Mouse (Mus musculus) brain, embryonic 14.5 days (tissue): Measurements from ENCODE around the gene Chd2. TPM values are rescaled to one million over a fixed set of nuclear protein-coding genes. Genes with fewer than 3 reads are reported as not detected.
A peak's percentile ranks its signal among the peaks of the same experiment; 100 is the strongest.
"Not testable (repeated sequence)": the region's sequence is repeated elsewhere in the genome, so short reads cannot be mapped to it uniquely, and the experiment has no call there.

Experiments used
- DNase-seq: peaks from one replicate; pipeline ENCODE4 v3.0.0-alpha.2; 2011; ENCODE audit warnings: low read depth
- CTCF ChIP-seq: fragments of 200-500 bp; IDR thresholded peaks from 2 replicates; pipeline ENCODE4 v1.5.1; 2012; ENCODE audit warnings: inconsistent platforms, mild to moderate bottlenecking, moderate library complexity, borderline replicate concordance; ENCODE audit not compliant: insufficient read depth, insufficient read length; ENCODE audit errors: extremely low read depth
- POLR2A ChIP-seq: fragments of 200-500 bp; IDR thresholded peaks from 2 replicates; pipeline ENCODE4 v1.6.1; 2012; ENCODE audit warnings: mild to moderate bottlenecking, inconsistent platforms, borderline replicate concordance; ENCODE audit not compliant: poor library complexity, insufficient read depth, insufficient read length, severe bottlenecking; ENCODE audit errors: extremely low read depth
- polyA plus RNA-seq: library from polyadenylated mRNA; depleted of rRNA; stranded (reverse); fragments of >200 nt; gene quantifications from 2 replicates; pipeline ENCODE4 v1.2.3, GENCODE M21; 2012

The Chd2 gene
- polyA plus RNA-seq, 1 experiment: 54.9 TPM

- TF ChIP-seq CTCF (no peak), POLR2A (no peak)
- DNase-seq: no peak
These were observed 5.8 kb downstream of the Chd2 start for GRCm38 (mm10) chr7:73535861-73536200.

- TF ChIP-seq CTCF (no peak), POLR2A (no peak)
- no peak for DNase-seq
These were observed 6.4 kb downstream of the Chd2 start for GRCm38 (mm10) chr7:73534937-73535860.

- DNase-seq: no peak
These were observed 8.2 kb downstream of the Chd2 start for GRCm38 (mm10) chr7:73533457-73533856.

GRCm38 (mm10) chr7:73532916-73533315 is 8.7 kb downstream of the Chd2 start:
- DNase-seq: no peak
- TF ChIP-seq CTCF: no peak

More at GRCm38 (mm10) chr7:73533457-73533856, 8.2 kb downstream of the Chd2 start:
- no peak for TF ChIP-seq CTCF
- no peak for TF ChIP-seq POLR2A

- TF ChIP-seq CTCF: no peak
- no peak for TF ChIP-seq POLR2A
- no peak for DNase-seq
These were observed 9.5 kb downstream of the Chd2 start for GRCm38 (mm10) chr7:73532139-73532538.

GRCm38 (mm10) chr7:73531506-73532093 is 10.0 kb downstream of the Chd2 start:
- no peak for DNase-seq
- TF ChIP-seq POLR2A (no peak), CTCF (no peak)

GRCm38 (mm10) chr7:73530846-73531245 is 10.8 kb downstream of the Chd2 start:
- TF ChIP-seq POLR2A (no peak), CTCF (no peak)
- DNase-seq: no peak

GRCm38 (mm10) chr7:73530164-73530563 is 11.5 kb downstream of the Chd2 start:
- DNase-seq: no peak
- no peak for TF ChIP-seq CTCF
- no peak for TF ChIP-seq POLR2A

- no peak for DNase-seq
- TF ChIP-seq CTCF (no peak), POLR2A (no peak)
These were observed 12.4 kb downstream of the Chd2 start for GRCm38 (mm10) chr7:73529261-73529660.

- DNase-seq: not testable (repeated sequence)
These were observed 13.2 kb downstream of the Chd2 start for GRCm38 (mm10) chr7:73528377-73528894.

- DNase-seq: no peak
- TF ChIP-seq POLR2A: no peak
- no peak for TF ChIP-seq CTCF
These were observed 14.4 kb downstream of the Chd2 start for GRCm38 (mm10) chr7:73527225-73527624.

GRCm38 (mm10) chr7:73524454-73524952 is 17.1 kb downstream of the Chd2 start:
- TF ChIP-seq CTCF: peak; percentile 74
- TF ChIP-seq POLR2A: no peak
- DNase-seq: peak; percentile 96
